Mouse (Mus musculus): ENCODE data around the gene Letmd1.
"Not testable (repeated sequence)": the region's sequence is repeated elsewhere in the genome, so short reads cannot be mapped to it uniquely, and the experiment has no call there.

Letmd1 gene

DNA sequence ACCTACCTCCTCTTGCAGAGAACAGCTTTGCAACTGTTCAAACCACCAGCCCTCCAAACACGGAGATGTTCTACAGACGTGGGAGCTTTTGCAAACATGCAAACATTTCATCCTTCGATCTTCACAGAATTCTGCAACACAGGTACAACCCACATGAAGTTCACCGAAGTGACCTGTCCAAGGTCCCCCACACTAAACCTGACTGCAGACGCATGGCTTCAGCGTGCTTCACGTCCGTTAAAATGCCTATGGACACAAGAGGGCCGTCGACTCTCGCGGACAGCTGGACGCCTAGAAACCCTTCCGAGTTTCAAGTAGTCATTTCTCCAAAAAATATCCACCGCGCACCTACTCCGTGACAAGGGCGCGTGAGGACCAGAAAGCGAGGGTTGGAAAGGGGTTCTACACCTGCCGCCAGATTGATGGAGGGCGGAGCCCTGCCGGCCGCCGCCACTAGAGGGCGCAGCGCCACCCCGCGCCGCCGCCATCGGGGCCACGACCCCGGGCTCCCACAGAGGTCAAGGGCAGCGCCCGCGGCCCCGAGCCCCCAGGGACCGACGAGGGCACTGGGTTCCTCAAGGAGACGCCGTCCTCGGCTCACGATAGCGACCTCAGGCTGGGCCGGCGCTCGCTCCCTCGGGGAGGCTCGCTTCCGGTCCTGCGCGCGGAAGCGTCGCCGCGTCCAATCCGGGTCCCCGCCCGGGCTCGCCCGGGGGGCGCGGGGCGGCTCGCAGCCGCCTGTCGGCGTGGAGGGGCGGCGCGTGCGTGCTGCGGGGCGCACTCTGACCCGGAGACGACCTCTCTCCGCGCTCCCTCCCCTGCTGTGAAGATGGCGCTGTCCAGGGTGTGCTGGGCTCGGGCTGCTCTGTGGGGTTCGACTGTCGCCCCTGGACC, at the start of gene Letmd1:
Letmd1 (plus strand) TSS at position 729 of the 894 bp plus-strand sequence.
- DNase-seq, result peak; percentile 82

DNA sequence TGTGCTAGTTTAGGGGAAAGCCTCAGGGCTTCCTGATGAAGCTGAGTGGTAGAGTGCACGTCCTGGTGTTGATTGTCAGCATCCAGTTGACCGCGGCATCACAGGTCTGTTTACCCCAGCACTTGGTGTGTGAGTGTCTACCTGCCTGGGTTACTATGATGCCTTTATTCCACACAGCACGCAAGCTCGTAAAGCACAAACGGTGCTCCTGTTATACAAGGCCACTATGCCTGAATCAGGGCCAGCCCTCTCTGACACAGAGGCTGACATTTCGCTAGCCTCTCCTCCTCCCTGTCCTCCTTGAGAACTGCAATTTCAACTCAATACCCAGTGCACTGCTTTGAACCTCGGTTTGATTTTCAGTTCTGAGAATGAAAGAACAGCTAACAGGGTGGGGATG, 49.5 kb upstream of the Letmd1 start:
- no peak for DNase-seq

DNA sequence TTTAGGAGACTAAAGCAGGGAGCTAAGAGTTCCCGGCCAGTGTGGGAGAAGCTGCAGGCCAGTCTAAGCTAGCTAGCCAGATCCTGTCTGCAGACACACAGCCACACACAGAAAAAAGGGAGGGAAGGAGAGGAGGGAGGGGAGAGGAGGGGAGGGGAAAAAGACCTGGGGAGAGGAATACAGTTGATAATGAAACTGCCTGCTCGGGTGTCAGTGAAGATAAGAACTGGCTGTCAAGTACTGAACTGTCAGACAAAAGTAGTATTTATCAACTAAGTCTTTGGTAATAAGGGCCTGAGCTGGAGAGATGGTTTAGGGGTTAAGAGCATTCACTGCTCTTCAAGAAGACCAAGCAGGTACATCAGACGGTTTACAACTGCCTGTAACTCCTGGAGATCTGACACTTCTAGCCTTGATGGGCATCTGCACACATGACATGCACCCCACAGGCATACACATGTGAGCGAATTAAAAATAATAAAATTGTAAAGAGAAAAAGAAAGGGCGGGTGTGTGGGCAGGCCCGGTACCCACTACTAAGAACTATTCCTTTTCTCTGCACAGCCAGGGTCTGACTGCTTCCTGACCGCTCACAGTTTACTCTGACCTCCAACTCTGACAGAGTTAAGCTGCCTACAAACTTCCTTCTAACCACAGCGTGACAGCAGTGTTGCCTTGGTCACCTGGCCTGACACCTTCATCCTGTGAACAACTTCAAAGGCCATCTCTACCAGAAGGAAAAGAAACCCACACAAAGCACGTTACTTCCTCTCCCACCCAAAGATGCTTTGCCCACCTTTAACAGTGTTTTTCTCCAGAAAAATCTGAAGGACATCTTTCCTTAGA, 48.7 kb upstream of the Letmd1 start:
- no peak for DNase-seq

GRCm38 (mm10) chr15:100421059-100421757, 47.6 kb upstream of the Letmd1 start:
- DNase-seq, result no peak

GRCm38 (mm10) chr15:100421758-100422197, 47.0 kb upstream of the Letmd1 start, which contains the start of gene Gm5475:
Gm5475 (plus strand) TSS chr15:100422147.
- DNase-seq, result not testable (repeated sequence)

DNA sequence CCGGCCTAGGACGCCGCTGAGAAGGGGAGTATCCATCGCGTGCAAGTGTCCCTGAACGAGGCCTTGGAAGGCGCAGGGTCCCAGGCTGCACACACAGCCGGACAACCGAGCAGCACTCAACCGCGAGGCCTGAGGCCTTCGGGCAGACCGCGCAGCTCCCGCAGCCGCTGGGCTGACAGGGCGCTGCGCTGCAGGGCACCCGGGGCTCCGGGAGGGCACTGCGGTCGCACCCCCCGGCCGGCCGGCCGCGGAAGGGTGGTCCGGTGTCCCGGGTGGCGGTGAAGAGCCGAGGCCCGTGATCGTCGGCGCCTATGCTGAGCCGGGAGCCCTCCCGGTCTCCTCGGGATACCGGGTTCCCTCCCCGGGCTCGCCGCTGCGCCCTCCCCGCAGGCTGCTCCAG, 46.3 kb upstream of the Letmd1 start:
- no peak for DNase-seq

DNA sequence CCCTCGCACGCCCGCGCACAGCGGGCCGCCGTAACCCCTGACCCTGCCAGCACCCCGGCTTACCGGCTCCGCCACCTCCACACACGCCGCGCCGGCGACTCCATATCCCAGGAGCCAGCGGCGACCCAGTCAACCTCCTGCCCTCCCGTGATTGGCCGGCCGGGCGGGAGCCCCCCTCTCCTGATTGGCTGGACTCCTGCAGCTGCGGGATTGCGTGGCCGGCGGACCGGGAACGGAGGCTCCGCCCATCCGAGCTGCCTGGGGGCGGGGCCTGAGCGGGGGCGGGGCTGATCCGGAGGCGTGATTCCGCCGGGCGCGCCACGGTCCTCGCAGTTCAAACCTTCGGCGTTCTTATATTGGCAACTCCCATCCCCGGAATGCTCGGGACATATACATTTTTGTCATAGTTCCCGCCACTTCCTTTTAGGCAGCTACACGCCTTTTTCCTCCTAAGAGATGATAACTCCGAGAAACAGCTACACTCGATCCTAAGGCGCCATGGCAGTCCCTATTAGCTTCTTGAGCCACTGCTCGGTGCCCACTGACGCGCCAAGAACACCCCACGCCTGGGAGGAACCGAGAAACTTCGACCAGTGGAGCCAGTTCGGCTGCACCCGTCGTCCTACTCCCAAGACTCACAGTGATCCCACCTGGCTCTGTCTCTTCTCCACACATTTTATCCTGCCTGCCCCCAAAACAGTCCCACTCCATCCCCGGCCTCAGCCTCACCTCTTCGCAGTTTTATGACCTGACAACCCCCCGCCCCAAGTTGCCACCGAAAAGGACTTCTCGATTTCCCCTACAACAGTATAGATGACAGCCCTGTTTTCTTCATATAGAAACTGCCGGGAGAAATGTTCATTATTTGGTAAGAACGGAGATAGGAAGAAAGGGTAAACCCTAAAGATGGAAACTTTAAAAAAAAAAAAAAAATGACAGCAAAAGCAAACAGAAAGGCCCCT, 45.6 kb upstream of the Letmd1 start:
- DNase-seq, result peak; percentile 90 to 92

GRCm38 (mm10) chr15:100423916-100424315, 44.9 kb upstream of the Letmd1 start:
- no peak for DNase-seq

GRCm38 (mm10) chr15:100424396-100425122, 44.3 kb upstream of the Letmd1 start, which contains the start of gene Slc11a2:
Slc11a2 (minus strand) TSS chr15:100425072.
- no peak for DNase-seq

GRCm38 (mm10) chr15:100428296-100428905, 40.4 kb upstream of the Letmd1 start:
- no peak for DNase-seq

GRCm38 (mm10) chr15:100429959-100430565, 38.8 kb upstream of the Letmd1 start:
- no peak for DNase-seq

DNA sequence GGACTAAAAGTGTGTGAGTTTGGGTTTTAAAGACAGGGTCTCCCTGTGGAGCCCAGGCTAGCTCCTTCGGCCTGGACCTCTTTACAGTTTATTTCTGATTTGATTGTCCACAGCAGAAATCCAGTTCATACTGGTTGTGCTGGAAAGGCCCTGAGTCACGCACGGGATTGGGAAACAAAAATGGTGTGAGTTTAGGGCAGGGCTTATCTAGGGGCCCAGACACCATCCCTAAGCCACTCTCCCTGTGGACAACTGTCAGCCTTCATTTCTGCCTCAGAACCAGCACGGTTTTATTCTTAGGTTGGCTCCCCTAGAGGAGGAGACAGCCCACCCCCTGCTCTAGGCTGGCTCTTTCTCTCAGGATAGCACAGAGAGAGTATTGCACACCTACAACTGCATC, 35.6 kb upstream of the Letmd1 start:
- no peak for DNase-seq

GRCm38 (mm10) chr15:100436112-100436511, 32.7 kb upstream of the Letmd1 start:
- DNase-seq, result no peak

GRCm38 (mm10) chr15:100436518-100436917, 32.3 kb upstream of the Letmd1 start:
- no peak for DNase-seq

DNA sequence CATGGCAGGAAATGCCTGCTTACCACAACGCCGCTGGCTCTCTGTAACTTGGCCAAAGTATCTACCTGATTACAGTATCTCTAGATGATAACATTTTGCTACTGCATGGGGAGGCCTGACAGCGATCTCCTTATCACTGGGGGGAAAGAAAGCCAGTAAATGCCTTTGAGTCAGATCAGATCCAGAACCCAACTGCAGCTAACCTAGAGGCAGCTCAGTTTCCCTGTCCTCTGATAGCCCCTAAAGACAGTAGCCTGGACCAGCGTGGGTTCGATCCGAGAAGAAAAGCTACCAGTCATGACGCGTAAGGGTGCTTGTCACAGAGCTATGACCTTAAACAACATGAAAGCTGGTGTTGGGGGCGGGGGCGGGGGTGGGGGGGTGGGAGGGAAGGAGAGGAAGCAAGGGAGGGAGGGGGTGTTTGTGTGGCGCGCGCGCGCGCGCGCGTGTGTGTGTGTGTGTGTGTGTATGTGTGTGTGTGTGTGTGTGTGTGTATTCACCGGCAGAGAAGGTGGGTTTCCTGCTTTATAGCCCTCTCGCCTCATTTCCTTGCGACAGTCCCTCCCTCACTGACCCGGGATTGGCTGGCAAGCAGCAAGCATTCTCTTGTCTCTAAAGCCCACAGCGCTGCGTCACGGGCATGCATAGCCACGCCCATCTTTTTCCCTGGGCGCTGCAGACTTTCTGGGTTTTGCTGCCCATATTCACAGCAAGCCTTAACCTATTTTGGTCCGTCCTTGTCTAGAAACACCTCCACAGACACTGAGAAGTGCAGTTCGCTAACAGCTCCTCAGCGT, 25.5 kb upstream of the Letmd1 start:
- DNase-seq, result peak; percentile 76 to 77

DNA sequence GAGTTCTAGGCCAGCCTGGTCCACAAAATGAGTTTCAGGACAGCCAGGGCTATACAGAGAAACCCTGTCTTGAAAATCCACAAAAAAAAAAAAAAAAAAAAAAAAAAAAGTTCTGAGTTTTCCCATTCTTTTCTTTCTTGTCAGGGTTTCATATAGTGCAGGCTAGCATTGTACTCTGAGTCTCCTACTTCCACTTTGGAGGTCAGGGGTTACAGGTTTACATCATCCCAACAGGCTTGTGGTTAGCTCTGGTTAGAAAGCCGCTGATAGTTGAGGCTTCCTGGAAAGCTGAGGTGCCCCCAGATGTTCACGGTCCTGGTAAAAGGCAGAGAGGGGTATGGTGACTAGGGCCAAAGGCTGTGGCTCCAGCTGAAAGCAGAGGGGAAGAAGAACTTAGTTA, 21.9 kb upstream of the Letmd1 start:
- DNase-seq, result no peak

- DNase-seq, result no peak
Measured at GRCm38 (mm10) chr15:100448572-100448971, 20.3 kb upstream of the Letmd1 start.

DNA sequence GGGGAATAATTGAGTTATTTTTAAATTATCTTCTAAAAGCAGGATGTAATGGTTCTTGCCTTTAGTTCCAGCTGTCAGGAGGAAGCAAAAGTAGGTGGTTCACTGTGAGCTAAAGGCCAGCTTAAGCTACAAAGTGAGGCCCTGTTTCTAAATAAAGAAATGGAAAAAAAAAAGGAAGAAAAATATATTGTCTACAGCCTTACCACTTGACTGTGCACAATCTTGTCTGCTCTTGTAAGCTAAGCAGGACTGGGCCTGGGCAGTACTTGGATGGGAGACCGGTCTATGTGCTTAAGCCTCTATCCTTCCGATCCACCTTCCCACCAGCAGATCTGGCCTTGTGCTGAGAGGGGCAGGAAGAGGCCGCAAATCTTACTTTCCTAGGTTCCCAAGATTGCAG, 19.3 kb upstream of the Letmd1 start:
- no peak for DNase-seq

- no peak for DNase-seq
Measured at GRCm38 (mm10) chr15:100451245-100451644, 17.6 kb upstream of the Letmd1 start.

Measured in spleen, adult 18-20 months (tissue).